Mouse (Mus musculus): Measurements from ENCODE around the gene Sertad1. TPM values are rescaled to one million over a fixed set of nuclear protein-coding genes. Genes with fewer than 3 reads are reported as not detected.

Sertad1 gene
- total and polyA plus RNA-seq, 2 experiments from 2014 or later: 5.2 to 7.4 TPM

DNA sequence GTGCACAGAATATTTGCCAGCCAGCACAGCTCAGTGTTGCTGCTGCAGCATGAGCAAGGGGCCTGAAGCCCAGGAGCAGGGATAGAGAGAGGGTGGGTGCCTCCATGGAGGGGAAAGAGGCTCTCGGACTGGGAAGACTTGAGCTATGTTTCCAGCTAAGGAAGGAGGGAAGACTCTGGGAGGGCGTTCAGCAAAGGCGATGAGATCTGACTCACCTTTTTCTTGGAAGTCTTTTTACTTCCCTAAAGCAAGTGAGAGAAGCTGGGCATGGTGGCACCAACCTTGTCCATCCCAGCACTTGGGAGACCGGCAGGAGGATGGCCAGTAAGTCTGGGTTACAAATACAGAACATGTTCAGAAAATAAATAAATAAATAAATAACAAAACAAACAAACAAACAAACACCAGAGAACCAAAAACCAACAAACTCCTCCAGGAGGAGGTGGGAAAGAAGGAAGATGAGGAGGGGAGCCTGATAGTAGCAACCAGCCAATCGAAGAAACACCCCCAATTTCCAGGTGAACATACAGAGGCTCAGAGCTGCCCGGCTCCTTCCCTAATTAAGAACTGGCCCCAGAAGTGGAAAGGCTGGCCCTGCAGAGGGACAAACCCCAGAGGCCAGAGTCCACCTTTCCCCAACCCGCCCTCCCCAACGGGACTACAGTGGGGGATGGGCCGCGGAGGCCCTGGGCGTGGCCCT lies 5.6 kb upstream of the Sertad1 start:
- WGBS: 10% methylated on average over 10 of the region's 11 CpGs
- no peaks in the 10 kb centered on the region for H3K9me3 ChIP-seq (ENCODE audit: low read length)
- TF ChIP-seq CTCF (IDR thresholded peaks at IDR 0.05; ENCODE audit: low read depth): no peak
- H3K9ac ChIP-seq: peak overlapping the region; percentile 58
- DNase-seq (no peak), ATAC-seq (no peak)
- no peaks in the 10 kb centered on the region for H3K4me1 ChIP-seq (ENCODE audit: insufficient read depth)
- no peaks in the 10 kb centered on the region for H3K27me3 ChIP-seq (ENCODE audit: insufficient read depth, low read length)
- H3K36me3 ChIP-seq (ENCODE audit: insufficient read depth): peaks cover 6% of the 10 kb centered on the region; the same call in 1 of the 2 replicates
- H3K4me2 ChIP-seq (ENCODE audit: low read depth): peak overlapping the region; percentile 71
- peak overlapping the region; percentile 40 for H3K4me3 ChIP-seq (ENCODE audit: low read depth, low read length)
- H3K27ac ChIP-seq (ENCODE audit: low read depth, low read length): peak overlapping the region; percentile 54

DNA sequence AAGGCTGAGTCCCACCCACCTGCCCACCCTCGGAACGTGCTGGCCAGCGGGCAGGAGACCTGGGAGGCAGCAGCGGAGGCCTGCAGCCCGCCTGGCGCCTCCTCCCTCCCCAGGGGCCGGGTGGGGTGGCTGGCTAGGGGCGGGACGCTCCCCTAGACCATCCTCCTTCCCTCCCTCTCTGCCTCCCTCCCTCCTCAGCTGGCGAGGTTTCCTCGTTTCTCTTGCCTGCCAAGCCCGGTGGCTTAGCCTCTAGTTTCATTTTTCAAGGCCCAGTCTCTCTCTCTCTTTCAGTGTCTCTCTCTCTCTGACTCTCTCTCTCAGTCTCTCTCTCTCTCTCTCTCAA lies 5.1 kb upstream of the Sertad1 start:
- Histone ChIP-seq H3K9me3 (ENCODE audit: low read length) (no peaks in the 10 kb centered on the region), H3K4me1 (ENCODE audit: insufficient read depth) (peaks cover 5% of the 10 kb centered on the region; the same call in 1 of the 2 replicates), H3K27me3 (ENCODE audit: insufficient read depth, low read length) (no peaks in the 10 kb centered on the region), H3K4me3 (ENCODE audit: low read depth, low read length) (peak overlapping the region; percentile 40), H3K4me2 (ENCODE audit: low read depth) (peak overlapping the region; percentile 71), H3K27ac (ENCODE audit: low read depth, low read length) (peak overlapping the region; percentile 54), H3K36me3 (ENCODE audit: insufficient read depth) (peaks cover 5% of the 10 kb centered on the region; the same call in 1 of the 2 replicates), H3K9ac (peak overlapping the region; percentile 58)
- DNase-seq (peak; percentile 68), ATAC-seq (peak; percentile 72)
- no peak for TF ChIP-seq CTCF (IDR thresholded peaks at IDR 0.05; ENCODE audit: low read depth)
- under 1% methylated on average over 12 of the region's 12 CpGs for WGBS

DNA sequence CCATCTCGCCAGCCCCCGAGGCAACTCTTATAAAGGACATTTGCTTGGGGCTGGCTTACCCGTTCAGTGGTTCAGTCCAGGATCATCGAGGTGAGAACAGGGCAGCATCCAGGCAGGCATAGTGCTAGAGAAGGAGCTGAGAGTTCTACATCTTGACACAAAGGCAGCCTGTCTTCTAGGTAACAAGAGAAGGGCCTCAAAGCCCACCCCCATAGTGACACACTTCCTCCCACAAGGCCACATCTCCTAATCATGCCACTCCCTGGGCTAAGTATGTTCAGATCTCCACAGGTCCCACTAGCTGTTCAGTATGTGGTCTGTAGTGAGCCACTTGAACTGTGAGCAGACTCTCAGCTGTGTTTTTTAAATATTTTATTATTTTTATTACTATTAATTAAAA lies 2.9 kb upstream of the Sertad1 start:
- Histone ChIP-seq H3K27me3 (ENCODE audit: insufficient read depth, low read length) (no peaks in the 10 kb centered on the region), H3K4me2 (ENCODE audit: low read depth) (no peak overlapping the region), H3K4me3 (ENCODE audit: low read depth, low read length) (no peak overlapping the region), H3K27ac (ENCODE audit: low read depth, low read length) (no peak overlapping the region), H3K4me1 (ENCODE audit: insufficient read depth) (peaks cover 5% of the 10 kb centered on the region; the same call in 1 of the 2 replicates), H3K9me3 (ENCODE audit: low read length) (no peaks in the 10 kb centered on the region), H3K9ac (no peak overlapping the region), H3K36me3 (ENCODE audit: insufficient read depth) (no peaks in the 10 kb centered on the region)
- ATAC-seq: no peak
- WGBS: 77% methylated on average over 4 of the region's 4 CpGs
- DNase-seq: no peak
- TF ChIP-seq CTCF (IDR thresholded peaks at IDR 0.05; ENCODE audit: low read depth): no peak

DNA sequence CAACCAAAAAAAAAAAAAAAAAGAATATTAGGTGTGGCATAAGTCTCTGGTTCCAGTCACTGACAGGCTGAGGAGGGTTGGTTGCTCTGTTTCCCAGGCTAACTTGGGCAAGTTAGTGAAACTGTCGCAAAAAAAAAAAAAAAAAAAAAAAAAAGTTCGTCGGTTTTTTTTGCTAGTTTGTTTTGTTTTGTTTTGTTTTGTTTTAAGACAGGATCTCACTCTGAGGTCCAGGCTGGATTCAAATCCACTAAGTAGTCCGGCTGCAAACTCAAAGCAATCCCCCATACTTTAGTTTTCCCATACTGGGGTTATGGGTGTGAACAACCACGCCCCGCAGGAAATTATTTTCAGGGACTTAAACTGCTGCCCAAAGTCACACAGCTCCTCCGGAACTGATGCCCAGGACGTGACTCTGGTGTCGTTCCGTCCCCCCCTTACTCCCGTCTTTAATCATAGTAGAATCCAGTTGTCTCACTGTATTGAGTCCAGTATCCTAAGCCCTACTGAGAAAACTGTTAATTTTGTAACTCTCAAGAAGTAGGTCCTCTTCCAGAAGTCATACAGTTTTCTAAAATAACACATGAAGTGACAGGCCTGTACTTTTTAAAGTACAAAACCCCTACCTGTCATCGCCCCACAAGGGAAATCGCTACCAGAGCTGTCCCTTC lies 474 bp upstream of the Sertad1 start:
- peak overlapping the region; percentile 90; the same call in 1 of the 2 replicates for H3K27ac ChIP-seq (ENCODE audit: low read depth, low read length)

DNA sequence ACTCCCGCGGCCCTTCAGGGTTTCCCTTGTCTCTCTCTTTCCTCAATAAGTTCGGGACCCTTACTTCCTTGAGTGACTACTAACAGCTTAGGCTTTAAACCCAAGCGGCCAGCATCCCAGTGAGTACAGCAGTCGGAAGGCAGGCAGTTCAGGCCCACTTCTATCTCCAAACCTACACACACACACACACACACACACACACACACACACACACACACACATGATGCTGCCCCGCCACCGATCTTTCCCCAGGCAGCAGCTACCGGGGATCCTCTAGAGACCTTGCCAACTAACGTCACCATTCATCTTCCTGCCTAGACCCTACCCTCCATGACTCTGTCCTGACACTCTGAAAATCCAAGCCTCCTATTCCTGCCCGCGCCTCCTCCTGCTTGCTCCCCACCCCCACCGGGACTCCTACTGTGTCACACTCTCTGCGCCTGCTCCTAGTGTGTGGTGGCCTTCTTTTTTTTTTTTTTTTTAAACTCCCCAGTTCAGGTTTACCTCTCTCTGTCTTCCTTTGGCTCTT lies 1.1 kb downstream of the Sertad1 start:
- Histone ChIP-seq H3K36me3 (ENCODE audit: insufficient read depth) (no peaks in the 10 kb centered on the region), H3K9ac (peak overlapping the region; percentile 83), H3K4me3 (ENCODE audit: low read depth, low read length) (peak overlapping the region; percentile 82), H3K27ac (ENCODE audit: low read depth, low read length) (peak overlapping the region; percentile 90), H3K9me3 (ENCODE audit: low read length) (no peaks in the 10 kb centered on the region), H3K27me3 (ENCODE audit: insufficient read depth, low read length) (no peaks in the 10 kb centered on the region), H3K4me1 (ENCODE audit: insufficient read depth) (peaks cover 5% of the 10 kb centered on the region; the same call in 1 of the 2 replicates), H3K4me2 (ENCODE audit: low read depth) (peak overlapping the region; percentile 57)
- no peak for ATAC-seq
- TF ChIP-seq CTCF (IDR thresholded peaks at IDR 0.05; ENCODE audit: low read depth): no peak
- DNase-seq: no peak
- WGBS: 7% methylated on average over 13 of the region's 13 CpGs

More for the DNA sequence above, 474 bp upstream of the Sertad1 start:
- ATAC-seq (peak; percentile 2), DNase-seq (no peak)
- Histone ChIP-seq H3K4me1 (ENCODE audit: insufficient read depth) (peaks cover 5% of the 10 kb centered on the region; the same call in 1 of the 2 replicates), H3K9me3 (ENCODE audit: low read length) (no peaks in the 10 kb centered on the region), H3K9ac (peak overlapping the region; percentile 83), H3K27me3 (ENCODE audit: insufficient read depth, low read length) (no peaks in the 10 kb centered on the region), H3K4me3 (ENCODE audit: low read depth, low read length) (peak overlapping the region; percentile 82), H3K4me2 (ENCODE audit: low read depth) (peak overlapping the region; percentile 57), H3K36me3 (ENCODE audit: insufficient read depth) (no peaks in the 10 kb centered on the region)
- 5% methylated on average over 13 of the region's 13 CpGs for WGBS
- TF ChIP-seq CTCF (IDR thresholded peaks at IDR 0.05; ENCODE audit: low read depth): no peak

DNA sequence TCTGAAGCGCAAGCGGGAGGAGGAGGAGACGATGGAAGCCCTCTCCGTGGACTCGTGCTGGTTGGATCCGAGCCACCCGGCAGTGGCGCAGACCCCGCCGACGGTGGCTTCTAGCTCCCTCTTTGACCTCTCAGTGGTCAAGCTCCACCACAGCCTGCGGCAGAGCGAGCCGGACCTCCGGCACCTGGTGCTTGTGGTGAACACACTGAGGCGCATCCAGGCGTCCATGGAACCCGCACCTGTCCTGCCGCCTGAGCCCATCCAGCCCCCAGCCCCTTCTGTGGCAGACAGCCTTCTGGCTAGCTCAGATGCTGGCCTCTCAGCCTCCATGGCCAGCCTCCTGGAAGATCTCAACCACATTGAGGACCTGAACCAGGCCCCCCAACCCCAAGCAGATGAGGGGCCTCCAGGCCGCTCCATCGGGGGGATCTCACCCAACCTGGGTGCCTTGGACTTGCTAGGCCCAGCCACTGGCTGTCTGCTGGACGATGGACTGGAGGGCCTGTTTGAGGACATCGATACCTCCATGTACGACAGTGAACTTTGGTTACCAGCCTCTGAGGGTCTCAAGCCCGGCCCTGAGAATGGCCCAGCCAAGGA lies 2.7 kb downstream of the Sertad1 start:
- TF ChIP-seq CTCF (IDR thresholded peaks at IDR 0.05; ENCODE audit: low read depth): no peak
- H3K4me3 ChIP-seq (ENCODE audit: low read depth, low read length): no peak overlapping the region
- no peaks in the 10 kb centered on the region for H3K36me3 ChIP-seq (ENCODE audit: insufficient read depth)
- H3K4me2 ChIP-seq (ENCODE audit: low read depth): no peak overlapping the region
- no peaks in the 10 kb centered on the region for H3K9me3 ChIP-seq (ENCODE audit: low read length)
- H3K9ac ChIP-seq: no peak overlapping the region
- no peak for ATAC-seq
- WGBS: 88% methylated on average over 25 of the region's 25 CpGs
- DNase-seq: no peak
- H3K27me3 ChIP-seq (ENCODE audit: insufficient read depth, low read length): no peaks in the 10 kb centered on the region
- H3K27ac ChIP-seq (ENCODE audit: low read depth, low read length): no peak overlapping the region
- peaks cover 5% of the 10 kb centered on the region; the same call in 1 of the 2 replicates for H3K4me1 ChIP-seq (ENCODE audit: insufficient read depth)

Measured in forebrain, postnatal 0 days (tissue).